Mouse (Mus musculus) cerebellum, adult 8-10 months (tissue): ENCODE results near the gene Vezt.

Experiments used
- DNase-seq: peaks from one replicate; pipeline ENCODE4 v3.0.0; 2022

Vezt gene

DNA sequence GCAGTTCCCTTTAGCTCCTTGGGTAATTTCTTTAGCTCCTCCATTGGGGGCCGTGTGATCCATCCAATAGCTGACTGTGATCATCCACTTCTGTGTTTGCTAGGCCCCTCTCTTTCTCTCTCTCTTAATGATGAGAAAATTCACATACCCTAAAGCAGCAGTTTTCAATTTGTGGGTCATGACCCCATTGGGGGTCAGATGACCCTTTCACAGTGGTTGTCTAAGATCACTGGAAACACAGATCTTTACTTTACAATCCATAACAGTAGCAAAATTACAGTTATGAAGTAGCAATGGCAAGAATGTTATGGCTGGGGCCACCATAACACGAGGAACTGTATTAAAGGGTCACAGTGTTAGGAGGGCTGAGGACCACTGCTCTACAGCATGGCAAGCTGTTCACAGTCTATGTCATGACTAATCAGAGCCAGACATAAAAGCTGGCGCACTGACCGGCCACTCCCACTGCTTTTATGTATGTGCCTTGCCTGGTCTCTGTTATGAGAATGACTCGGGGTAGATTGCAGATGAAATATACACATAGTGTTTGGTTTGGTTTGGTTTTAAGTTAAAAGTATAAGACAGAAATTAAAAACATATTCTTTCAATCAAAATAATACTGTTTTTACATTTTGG is 125.7 kb downstream of the Vezt start:
- DNase-seq: no peak

DNA sequence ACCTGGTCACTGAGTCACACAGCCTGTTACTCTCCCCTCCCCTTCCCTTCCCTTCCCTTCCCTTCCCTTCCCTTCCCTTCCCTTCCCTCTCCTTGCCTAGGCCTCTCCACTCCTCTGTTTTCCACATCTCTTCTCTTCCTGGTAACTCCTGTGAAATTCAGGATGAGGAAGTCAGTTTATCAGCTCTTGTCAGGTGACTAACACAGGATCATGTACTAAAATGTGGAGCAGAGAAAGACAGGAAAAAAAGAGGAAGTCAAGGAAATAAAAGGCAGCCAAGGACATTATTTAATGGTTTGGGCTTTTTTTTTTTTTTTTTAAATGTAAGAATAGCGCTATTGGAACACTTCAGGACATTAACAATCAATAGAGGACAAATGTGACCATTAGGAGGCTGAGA is 126.6 kb downstream of the Vezt start:
- DNase-seq: no peak

DNA sequence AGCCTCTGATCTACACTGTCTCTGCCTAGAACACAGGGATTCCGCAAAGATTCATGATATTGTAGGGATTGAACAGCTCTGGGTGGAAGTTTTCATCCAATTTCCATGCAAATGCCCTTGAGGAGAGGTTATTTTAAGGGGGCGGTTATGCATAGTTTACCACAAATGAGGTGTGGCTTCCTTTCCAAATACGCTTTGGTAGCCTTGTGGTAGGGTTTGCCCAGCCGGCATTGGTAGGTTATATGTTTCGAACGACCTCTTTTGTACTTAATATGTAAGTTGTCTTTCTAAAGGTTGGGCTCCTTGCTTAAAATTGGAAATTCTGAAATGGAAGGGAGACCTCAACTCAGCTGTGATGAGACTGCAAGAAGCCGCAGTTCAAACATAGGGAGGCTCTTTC is 127.1 kb downstream of the Vezt start:
- DNase-seq: no peak

DNA sequence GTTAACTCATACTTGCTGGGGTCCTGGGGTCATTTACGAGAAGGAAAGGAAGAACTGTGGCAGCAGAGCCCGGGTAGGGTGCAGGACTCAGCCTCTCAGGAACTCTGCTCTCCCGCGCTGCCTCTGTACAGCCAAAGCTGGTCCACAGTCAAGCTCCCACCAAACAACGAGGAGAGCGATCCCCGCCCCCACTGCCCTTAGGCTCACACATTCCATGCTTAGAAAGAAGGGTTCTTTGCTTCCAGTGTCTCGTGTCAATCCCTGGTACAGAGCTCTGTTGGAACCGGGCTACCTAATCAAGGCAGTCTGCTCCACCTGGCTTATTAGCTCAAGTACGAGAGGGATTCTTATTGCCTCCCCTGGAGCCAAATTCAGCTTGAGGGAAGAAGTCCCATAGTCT is 128.2 kb downstream of the Vezt start:
- DNase-seq: no peak

DNA sequence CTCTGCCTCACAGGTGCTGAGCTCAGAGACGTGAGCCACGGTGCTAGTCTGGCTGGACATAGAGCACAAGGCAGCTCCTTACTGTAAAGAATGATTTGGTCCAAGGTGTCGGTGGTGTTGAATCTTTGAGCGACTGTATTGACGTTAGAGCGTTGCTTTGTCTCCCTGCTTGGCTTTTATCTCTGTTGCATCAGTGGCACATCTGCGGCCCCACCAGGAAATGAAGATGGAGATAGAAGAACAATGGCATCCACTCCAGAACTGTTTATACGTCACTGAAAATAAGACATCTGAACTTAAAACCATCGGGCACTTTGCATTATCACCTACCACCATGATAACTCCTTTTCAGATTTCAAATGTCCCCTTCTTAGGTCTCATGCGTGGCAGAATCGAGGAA is 135.7 kb downstream of the Vezt start:
- no peak for DNase-seq

DNA sequence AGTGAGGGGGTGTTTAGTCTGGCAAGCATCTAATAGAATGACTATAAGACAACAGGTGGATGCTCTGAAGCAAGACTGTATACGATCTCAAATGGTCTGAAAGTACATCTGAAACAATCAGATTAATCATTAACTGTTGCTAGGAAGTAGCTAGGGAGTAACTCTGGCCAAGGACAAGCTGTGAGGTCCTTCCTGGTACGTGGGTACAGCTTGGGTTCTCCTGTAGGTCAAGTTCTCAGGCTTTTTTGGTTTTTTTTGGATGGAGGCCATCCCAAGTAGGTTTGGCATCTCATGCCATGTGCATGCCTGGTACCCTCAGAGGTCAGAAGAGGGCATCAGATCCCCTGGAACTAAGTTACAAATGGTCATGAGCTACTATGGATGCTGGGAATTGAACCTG is 136.3 kb downstream of the Vezt start:
- DNase-seq: no peak

DNA sequence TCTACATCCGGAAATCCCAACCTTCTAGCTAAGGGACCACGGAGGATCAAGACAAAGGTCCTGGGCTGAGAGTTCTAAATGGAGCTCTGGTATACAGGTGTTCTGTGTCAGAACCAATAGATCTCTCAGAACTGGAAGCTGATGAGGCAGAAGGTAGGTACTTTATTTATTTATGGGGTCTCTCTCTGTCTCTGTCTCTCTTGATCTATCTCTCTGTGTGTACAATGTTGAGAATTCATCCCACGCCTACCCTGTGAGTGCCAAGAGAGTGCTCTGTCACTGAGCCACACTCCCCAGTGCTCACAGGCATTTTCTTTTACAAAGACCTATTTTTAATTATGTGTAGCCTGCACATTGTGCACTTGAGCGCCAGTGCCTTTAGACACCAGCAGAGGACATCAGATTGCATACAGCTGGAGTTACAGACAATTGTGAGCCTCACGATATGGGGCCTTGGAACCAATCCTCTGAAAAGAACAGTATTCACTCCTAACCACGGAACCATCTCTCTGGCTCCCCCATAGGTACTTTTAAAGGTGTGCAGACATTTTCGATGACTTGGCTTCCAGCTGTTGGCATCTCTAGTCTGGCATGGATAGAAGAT is 138.5 kb downstream of the Vezt start, which contains the start of gene Metap2:
Gene Metap2, minus strand, starts transcription at position 51 of the 604 bp plus-strand sequence.
- DNase-seq: no peak

DNA sequence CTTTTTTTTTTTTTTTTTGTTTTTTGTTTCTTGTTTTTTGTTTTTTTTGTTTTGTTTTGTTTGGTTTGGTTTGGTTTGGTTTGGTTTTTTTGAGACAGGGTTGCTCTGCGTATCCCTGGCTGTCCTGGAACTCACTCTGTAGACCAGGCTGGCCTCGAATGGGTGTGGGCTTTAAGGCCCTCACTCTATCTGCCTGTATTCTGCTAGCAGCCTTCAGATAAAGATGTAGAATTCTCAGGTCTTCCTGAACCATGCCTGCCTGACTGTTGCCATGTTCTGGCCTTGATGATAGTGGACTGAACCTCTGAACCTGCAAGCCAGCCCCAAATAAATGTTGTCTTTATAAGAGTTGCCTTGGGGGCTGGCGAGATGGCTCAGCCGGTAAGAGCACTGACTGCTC is 143.1 kb downstream of the Vezt start:
- no peak for DNase-seq

DNA sequence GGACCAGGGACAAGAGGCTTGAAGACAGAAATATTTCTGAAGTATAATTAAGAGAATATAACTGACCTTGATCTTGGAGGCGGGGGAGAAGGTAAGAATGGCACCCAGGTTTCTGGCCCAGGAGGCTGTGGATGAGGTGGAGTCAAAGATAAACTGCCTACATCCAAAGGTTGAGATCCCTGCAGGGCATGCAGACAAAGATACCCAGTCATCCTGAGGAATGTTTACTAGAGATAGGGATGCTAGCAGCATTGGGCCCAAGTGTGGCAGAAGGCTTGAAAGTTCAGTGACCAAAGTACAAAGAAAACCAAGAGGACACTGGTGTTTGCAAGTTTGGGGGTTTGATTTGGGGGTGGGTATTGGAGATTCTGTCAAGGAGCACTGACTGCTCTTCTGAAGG is 144.6 kb downstream of the Vezt start:
- no peak for DNase-seq

DNA sequence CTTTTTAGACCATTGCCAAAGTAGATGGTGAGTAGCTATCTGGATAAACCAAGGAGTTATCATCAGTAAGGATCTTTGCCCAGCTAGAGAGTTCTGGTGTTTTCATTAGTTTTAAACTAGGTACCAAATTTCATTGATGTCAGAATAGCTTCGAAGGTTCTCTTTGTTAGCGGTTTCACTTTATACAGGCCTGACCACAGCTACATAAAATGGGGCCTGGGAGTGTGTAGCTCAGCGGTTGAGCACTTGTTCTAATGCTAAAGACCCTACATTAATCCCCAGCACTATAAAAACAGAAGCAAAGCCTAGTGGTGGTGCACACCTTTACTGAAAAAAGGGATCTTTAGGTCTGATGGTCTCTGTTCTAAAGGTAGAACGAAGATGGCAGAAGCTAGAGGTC is 145.1 kb downstream of the Vezt start:
- peak; percentile 5 for DNase-seq

DNA sequence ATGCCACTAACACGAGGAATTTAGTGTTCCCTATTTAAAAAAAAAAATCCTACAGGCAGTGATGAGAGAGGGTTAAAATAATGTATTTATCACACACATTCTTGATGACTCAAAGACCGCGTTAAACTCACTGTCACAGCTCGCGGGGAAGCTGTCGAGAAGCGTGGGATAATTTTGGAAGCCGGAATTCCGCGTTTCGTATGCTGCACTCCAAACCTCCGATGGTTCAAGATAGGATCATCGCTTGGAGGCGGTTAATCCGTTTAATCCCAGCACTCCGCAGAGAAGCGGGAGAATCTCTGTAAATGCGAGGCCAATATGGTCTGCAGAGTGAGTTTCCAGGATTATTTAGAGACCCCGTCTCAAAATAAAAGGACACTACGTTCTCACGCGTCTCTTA is 145.6 kb downstream of the Vezt start:
- no peak for DNase-seq

DNA sequence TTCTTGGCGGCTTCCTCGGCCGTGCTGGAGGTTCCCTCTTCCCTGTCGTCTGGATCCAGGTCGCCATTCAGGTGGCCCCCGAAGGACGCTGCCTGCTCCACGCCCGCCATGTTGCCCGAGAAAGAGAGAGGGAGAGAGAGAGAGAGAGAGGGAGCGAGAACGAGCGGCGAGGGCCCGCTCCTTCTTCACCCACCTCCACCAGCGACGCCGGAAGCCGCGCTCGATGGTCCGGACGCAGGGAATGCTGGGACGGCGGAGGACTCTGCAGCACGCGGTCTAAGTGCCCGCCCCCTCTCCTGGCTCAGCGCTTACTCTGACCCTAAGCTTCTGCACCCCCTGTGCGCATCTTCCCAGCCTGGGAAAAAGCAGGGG is 146.1 kb downstream of the Vezt start:
- DNase-seq: peak; percentile 79
